ENCODE assay signal across 15 mouse cellular contexts in the genomic region with DNA sequence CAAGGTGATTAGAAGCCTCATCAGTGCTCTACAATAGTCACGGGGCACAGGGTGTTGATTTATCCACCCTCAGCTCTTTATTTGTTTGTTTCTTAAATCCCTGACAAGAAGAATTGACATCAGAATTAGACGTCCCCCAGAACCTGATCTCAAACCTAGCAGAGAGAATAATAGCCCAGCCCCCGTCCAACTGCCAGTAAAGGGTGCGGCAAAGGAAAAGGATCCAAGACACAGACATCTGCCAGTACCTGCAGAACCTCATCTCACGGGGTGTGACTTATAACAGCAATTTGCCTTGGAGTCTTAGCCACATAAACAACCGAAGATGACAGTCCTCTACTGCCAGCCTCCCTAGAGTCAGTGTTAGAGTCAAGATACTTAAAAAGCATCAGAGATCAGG.
"Had no signal": no experiment of that assay in that cellular context is flagged by ENCODE, and none has a peak within 500 bp of the region (broad histone marks: within the 10 kb centered on the region; RNA-seq: fewer than 3 reads in every experiment).

No protein-coding gene starts in this region.

- H3K27ac ChIP-seq: kidney, postnatal 0 days; left cerebral cortex, adult 2 months; liver, embryonic 13.5 days; macrophage; midbrain, embryonic 12.5 days; neural tube, embryonic 13.5 days; stomach, embryonic 15.5 days had no signal

- H3K9ac ChIP-seq: liver, embryonic 13.5 days; lung, embryonic 14.5 days; midbrain, embryonic 12.5 days; neural tube, embryonic 13.5 days; stomach, embryonic 15.5 days had no signal

- ATAC-seq: lung, postnatal 0 days; midbrain, embryonic 16.5 days had no signal

- H3K27me3 ChIP-seq: liver, embryonic 13.5 days; midbrain, embryonic 12.5 days; neural tube, embryonic 13.5 days; stomach, embryonic 15.5 days had no signal

- H3K4me3 ChIP-seq: left cerebral cortex, adult 2 months; liver, embryonic 13.5 days; midbrain, embryonic 12.5 days; myocyte; neural tube, embryonic 13.5 days; stomach, embryonic 15.5 days had no signal

- H3K9me3 ChIP-seq: liver, embryonic 13.5 days; midbrain, embryonic 12.5 days; neural tube, embryonic 13.5 days; stomach, embryonic 15.5 days had no signal

- H3K36me3 ChIP-seq: liver, embryonic 13.5 days; midbrain, embryonic 12.5 days; neural tube, embryonic 13.5 days; stomach, embryonic 15.5 days had no signal

- H3K4me2 ChIP-seq: liver, embryonic 13.5 days; lung, embryonic 14.5 days; midbrain, embryonic 12.5 days; neural tube, embryonic 13.5 days; stomach, embryonic 15.5 days had no signal

- DNase-seq: kidney, adult 2 months; kidney, postnatal 25 days; layer of hippocampus, postnatal 36 days; liver, embryonic 13.5 days; lung, embryonic 14.5 days; thymus, postnatal 25 days had no signal

- H3K4me1 ChIP-seq: liver, embryonic 13.5 days; neural tube, embryonic 13.5 days; stomach, embryonic 15.5 days had no signal
